Mouse (Mus musculus): ENCODE measurements around the gene Slc26a6. TPM values are rescaled to one million over a fixed set of nuclear protein-coding genes. Genes with fewer than 3 reads are reported as not detected.

The Slc26a6 gene
- polyA plus RNA-seq, 1 experiment from 2014 or later: 12.7 TPM

DNA sequence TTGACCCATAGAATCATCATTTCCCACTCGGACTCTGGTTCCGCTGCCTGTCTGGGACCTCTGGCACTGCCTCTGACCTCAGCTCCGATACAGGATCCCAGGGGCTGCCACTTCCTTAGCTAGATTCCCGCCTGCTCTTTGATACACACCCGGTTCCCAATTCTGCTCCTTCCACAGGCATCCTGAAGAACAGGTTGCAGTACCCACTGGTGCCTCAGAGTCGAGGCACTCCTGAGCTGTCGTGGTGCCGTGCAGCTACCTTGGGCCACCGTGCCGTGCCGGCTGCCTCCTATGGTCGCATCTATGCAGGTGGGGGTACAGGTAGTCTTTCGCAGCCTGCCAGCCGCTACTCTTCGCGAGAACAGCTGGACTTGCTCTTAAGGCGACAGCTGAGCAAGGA, 4.7 kb upstream of the Slc26a6 start:
- Histone ChIP-seq H3K4me2 (no peak overlapping the region), H3K4me3 (no peak overlapping the region), H3K27me3 (peaks cover 5% of the 10 kb centered on the region), H3K9me3 (no peaks in the 10 kb centered on the region), H3K27ac (no peak overlapping the region), H3K9ac (no peak overlapping the region), H3K4me1 (peaks cover 5% of the 10 kb centered on the region), H3K36me3 (no peaks in the 10 kb centered on the region)
- no peak for ATAC-seq (ENCODE audit: insufficient number of reproducible peaks, low FRiP score, low TSS enrichment, low read depth)
- WGBS: 68% methylated on average over 17 of the region's 17 CpGs

DNA sequence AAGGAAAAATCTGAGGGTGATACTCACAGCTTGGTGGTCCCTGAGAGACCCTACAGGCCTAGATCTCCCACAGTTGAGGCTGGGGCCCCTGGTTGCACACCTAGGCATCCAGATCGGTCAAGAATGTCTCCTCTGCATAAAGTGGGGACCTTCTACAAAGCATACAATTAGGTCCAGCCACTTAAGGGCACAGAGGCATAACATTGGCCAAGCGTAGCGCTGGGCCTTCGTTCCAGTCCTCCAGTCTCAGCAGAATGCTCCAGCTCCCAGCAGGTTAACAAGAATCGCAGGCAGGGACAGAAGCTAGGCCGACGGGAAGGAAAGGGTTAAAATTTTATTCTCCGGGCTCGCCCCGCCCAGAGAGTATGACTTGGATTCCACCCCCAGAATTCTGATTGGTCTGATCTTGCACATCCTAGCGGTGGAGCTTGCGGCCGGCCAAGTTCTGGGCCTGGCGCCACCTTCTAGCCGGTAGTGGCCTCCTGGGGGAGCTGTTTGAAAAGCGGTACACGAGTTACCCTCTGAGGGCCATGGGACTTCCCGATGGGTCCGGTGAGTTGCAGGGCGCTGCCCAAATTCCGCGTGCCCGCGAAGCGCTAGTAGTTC, 655 bp downstream of the Slc26a6 start:
- Histone ChIP-seq H3K4me3 (peak overlapping the region; percentile 80), H3K4me2 (peak overlapping the region; percentile 89), H3K27ac (peak overlapping the region; percentile 87), H3K27me3 (no peaks in the 10 kb centered on the region), H3K9ac (peak overlapping the region; percentile 67), H3K4me1 (peaks cover 13% of the 10 kb centered on the region), H3K9me3 (no peaks in the 10 kb centered on the region), H3K36me3 (peaks cover 22% of the 10 kb centered on the region)
- 2% methylated on average over 25 of the region's 25 CpGs for WGBS
- peak; percentile 86 for ATAC-seq (ENCODE audit: insufficient number of reproducible peaks, low FRiP score, low TSS enrichment, low read depth)

DNA sequence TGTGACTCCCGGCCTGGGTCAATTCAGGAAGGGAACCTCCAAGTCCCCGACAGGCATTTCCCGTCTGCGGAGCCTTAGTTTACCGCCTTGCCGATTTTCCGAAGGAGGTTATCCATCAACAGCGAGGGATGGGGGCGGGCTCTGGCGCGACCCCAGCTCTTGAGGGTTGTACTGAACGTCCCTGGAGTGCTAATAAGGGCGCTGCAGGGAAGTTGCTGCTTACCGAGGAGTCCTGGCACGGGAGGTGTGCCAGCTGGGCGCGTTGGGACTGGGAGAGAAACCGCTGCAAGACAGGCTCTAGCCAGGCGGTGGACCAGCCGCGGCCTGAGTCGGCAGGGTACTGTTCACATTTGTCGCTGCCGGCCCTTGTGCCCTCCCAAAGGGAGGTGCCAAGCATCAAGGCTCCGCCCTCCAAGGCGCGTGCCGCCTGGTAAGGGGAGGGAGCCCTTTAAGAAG, 1.2 kb downstream of the Slc26a6 start:
- H3K9me3 ChIP-seq: no peaks in the 10 kb centered on the region
- peaks cover 23% of the 10 kb centered on the region for H3K36me3 ChIP-seq
- H3K27ac ChIP-seq: peak overlapping the region; percentile 87
- peak overlapping the region; percentile 80 for H3K4me3 ChIP-seq
- H3K27me3 ChIP-seq: no peaks in the 10 kb centered on the region
- H3K4me1 ChIP-seq: peaks cover 13% of the 10 kb centered on the region
- peak; percentile 67 for ATAC-seq (ENCODE audit: insufficient number of reproducible peaks, low FRiP score, low TSS enrichment, low read depth)
- H3K9ac ChIP-seq: peak overlapping the region; percentile 67
- peak overlapping the region; percentile 89 for H3K4me2 ChIP-seq
- WGBS: under 1% methylated on average over 28 of the region's 28 CpGs

DNA sequence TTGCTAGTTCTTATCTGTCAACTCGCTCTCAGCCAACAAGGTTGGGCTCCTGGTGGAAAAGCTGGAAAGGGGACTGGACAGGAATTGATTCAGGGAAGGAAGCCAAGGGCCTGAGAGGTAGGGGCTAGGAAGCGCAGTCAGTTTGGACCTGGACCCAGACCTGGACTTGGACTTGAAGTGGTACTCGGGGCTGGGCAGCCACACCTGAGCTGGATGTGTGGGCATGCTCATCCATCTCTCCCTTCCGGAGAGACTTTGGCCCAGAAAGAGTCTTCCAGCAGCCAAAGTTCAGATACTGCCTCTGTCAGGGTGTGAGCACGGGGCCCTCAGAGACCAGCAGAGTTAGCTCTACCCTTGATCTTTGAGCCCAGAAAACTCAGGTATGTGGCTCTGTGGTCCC, 2.3 kb downstream of the Slc26a6 start:
- H3K4me1 ChIP-seq: peaks cover 13% of the 10 kb centered on the region
- H3K4me3 ChIP-seq: no peak overlapping the region; the same call in 1 of the 2 replicates
- H3K9ac ChIP-seq: no peak overlapping the region
- ATAC-seq (ENCODE audit: insufficient number of reproducible peaks, low FRiP score, low TSS enrichment, low read depth): no peak
- no peaks in the 10 kb centered on the region for H3K9me3 ChIP-seq
- H3K4me2 ChIP-seq: no peak overlapping the region
- H3K27me3 ChIP-seq: no peaks in the 10 kb centered on the region
- H3K36me3 ChIP-seq: peaks cover 30% of the 10 kb centered on the region
- WGBS: 58% methylated on average over 5 of the region's 5 CpGs
- H3K27ac ChIP-seq: no peak overlapping the region

DNA sequence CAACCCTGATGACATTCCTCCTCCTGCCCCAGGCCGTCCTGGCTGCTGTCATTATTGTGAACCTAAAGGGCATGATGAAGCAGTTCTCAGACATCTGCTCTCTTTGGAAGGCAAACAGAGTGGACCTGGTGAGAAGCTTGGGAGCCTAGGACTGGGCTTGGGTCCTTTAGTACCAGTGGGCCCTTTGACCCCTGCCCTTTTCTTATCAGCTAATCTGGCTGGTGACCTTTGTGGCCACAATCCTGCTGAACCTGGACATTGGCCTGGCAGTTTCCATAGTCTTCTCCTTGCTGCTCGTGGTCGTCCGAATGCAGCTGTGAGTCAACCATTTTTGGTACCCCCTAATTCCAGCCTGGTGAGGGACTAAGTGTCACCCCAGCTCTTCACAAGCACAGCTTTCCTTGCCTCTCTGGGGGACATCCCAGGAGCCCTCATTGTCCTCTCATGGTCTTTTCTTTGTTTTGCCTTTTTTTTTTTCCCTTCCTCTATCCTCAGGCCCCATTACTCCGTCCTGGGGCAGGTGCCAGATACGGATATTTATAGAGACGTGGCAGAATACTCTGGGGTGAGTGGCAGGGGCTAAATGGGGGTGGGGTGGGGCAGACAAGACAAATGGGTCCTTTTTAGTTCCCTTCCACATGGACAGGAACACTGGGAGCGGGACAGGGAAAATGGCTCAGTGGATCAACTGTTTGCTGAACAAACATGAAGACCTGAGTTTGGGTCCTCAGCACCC, 5.9 kb downstream of the Slc26a6 start:
- no peak for ATAC-seq (ENCODE audit: insufficient number of reproducible peaks, low FRiP score, low TSS enrichment, low read depth)
- WGBS: 77% methylated on average over 8 of the region's 8 CpGs

DNA sequence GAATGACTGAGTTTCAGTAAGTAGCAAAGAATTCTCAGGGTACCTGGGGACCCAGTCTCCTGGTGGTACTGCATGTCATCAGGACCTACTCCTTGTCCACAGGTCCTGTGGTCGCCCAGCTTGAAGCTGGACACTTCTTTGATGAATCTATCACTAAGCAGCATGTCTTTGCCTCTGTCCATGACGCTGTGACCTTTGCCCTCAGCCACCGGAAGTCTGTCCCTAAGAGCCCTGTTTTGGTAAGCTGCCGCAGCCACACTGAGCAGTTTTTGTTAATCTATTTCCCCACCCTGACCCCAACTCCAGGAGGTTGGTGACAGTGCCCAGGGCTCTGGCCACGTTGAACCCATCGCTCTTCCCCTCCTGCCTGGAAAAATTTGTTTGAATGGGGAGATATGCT, 59.2 kb downstream of the Slc26a6 start:
- H3K4me3 ChIP-seq: no peak overlapping the region
- no peak overlapping the region for H3K9ac ChIP-seq
- WGBS: 72% methylated on average over 6 of the region's 6 CpGs
- H3K36me3 ChIP-seq: no peaks in the 10 kb centered on the region
- no peak overlapping the region for H3K4me2 ChIP-seq
- no peak overlapping the region for H3K27ac ChIP-seq
- H3K9me3 ChIP-seq: no peaks in the 10 kb centered on the region
- no peak for ATAC-seq (ENCODE audit: insufficient number of reproducible peaks, low FRiP score, low TSS enrichment, low read depth)
- no peaks in the 10 kb centered on the region for H3K27me3 ChIP-seq
- H3K4me1 ChIP-seq: no peaks in the 10 kb centered on the region

More for the DNA sequence above, 5.9 kb downstream of the Slc26a6 start:
- no peaks in the 10 kb centered on the region for H3K9me3 ChIP-seq
- H3K27ac ChIP-seq: no peak overlapping the region
- H3K4me1 ChIP-seq: peaks cover 5% of the 10 kb centered on the region; the same call in 1 of the 2 replicates
- no peaks in the 10 kb centered on the region for H3K27me3 ChIP-seq
- H3K9ac ChIP-seq: no peak overlapping the region
- no peak overlapping the region for H3K4me2 ChIP-seq
- H3K4me3 ChIP-seq: no peak overlapping the region
- H3K36me3 ChIP-seq: peaks cover 46% of the 10 kb centered on the region

DNA sequence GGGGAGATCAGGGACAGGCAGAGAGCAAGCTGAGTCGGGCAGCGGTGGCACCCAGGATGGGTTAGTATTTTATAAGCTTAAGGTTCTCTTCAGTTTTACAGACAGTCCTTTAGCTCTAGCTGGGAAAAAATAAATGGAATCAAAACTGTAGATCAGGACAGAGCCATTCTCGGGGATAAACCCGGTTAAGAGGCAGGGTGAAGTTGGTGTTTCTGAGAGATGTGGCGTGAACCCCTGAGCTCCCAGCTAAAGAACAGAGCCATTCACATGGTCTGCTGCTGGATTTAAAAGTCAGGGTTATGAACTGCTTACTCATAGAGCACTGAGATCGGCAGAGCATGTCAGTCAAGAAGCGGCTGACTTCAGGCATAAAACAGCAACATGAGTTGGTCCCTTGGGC, 60.1 kb downstream of the Slc26a6 start:
- Histone ChIP-seq H3K4me3 (no peak overlapping the region), H3K9ac (no peak overlapping the region), H3K36me3 (no peaks in the 10 kb centered on the region), H3K4me1 (no peaks in the 10 kb centered on the region), H3K4me2 (no peak overlapping the region), H3K27ac (no peak overlapping the region), H3K9me3 (no peaks in the 10 kb centered on the region), H3K27me3 (no peaks in the 10 kb centered on the region)
- ATAC-seq (ENCODE audit: insufficient number of reproducible peaks, low FRiP score, low TSS enrichment, low read depth): no peak
- 80% methylated on average over 7 of the region's 7 CpGs for WGBS

DNA sequence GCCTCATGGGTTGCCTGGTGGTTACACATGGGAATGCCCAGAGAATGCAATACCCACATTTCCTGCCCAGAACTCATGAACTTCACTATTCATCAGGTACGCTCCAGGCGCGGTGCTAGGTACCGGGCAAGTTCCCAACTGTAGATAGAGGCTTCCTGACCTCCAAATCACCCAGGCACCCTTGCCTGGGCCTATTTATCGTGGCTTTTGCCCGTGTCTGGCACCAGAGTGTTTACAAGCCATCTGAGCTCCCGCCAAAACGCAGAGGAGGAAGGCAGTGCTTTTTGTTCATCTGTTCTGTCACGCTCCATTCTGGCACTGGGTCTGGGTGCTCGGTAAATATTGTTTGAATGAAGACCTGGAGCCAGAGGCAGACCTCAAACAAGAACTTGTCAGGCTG, 60.5 kb downstream of the Slc26a6 start:
- no peaks in the 10 kb centered on the region for H3K27me3 ChIP-seq
- H3K4me1 ChIP-seq: no peaks in the 10 kb centered on the region
- H3K4me2 ChIP-seq: no peak overlapping the region
- H3K27ac ChIP-seq: no peak overlapping the region
- H3K9me3 ChIP-seq: no peaks in the 10 kb centered on the region
- 68% methylated on average over 10 of the region's 10 CpGs for WGBS
- no peak overlapping the region for H3K4me3 ChIP-seq
- H3K36me3 ChIP-seq: no peaks in the 10 kb centered on the region
- H3K9ac ChIP-seq: no peak overlapping the region
- ATAC-seq (ENCODE audit: insufficient number of reproducible peaks, low FRiP score, low TSS enrichment, low read depth): no peak

DNA sequence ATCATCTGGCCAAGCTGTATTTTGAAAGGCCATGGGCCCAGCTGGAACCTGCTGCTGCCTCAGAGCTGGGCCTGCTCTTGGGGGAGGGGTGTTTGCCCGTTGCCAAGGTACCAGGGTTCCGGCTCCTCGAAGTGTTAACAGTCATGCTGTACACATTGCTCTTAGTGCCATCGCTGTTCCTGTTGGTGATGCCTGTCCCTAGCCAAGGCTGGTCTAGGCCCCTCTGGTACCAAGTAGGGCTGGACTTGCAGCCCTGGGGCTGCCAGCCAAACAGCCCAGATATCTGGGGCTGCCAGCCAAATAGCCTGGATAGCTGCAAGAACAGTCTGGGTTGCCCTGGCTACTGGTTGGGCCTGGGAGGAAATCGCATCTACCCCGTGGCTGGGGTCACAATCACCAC, 61.4 kb downstream of the Slc26a6 start, which contains the start of gene Tmem89:
Gene Tmem89, plus strand, starts transcription at position 129 of the 400 bp plus-strand sequence.
- no peak within 1 kb of the TSS for H3K9ac ChIP-seq
- H3K4me3 ChIP-seq: no peak within 1 kb of the TSS
- no peaks in the 10 kb centered on the region for H3K27me3 ChIP-seq
- H3K27ac ChIP-seq: no peak within 1 kb of the TSS
- H3K4me1 ChIP-seq: no peaks in the 10 kb centered on the region
- H3K9me3 ChIP-seq: no peaks in the 10 kb centered on the region
- no peaks in the 10 kb centered on the region for H3K36me3 ChIP-seq
- WGBS: 81% methylated on average over 6 of the region's 6 CpGs
- no peak within 1 kb of the TSS for H3K4me2 ChIP-seq
- ATAC-seq (ENCODE audit: insufficient number of reproducible peaks, low FRiP score, low TSS enrichment, low read depth): 0 out of 2 replicates have a peak, but pooled peaks have one; percentile 24

DNA sequence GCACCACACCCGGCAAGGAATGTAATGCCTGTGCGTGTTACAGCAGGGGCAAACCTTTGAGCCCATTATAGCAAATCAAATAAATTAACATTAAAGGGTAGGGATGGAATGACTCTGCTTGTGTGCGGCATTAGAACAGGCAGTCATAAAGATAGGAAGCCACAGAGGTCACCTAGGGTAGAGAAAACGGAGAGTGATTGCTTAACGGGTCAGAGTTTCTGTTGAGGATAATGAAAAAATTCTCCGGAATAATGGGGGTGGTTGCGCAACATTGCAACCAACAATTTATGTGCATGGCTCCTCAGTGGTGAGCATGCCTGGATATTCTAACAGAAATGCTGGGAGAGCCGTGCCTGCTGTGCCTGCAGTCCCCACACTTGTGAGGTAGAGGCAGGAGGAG, 72.8 kb downstream of the Slc26a6 start:
- Histone ChIP-seq H3K27ac (no peak overlapping the region), H3K4me1 (no peaks in the 10 kb centered on the region), H3K36me3 (no peaks in the 10 kb centered on the region), H3K4me2 (no peak overlapping the region), H3K9ac (no peak overlapping the region), H3K4me3 (no peak overlapping the region), H3K27me3 (no peaks in the 10 kb centered on the region), H3K9me3 (no peaks in the 10 kb centered on the region)
- 50% methylated on average over 8 of the region's 8 CpGs for WGBS
- ATAC-seq (ENCODE audit: insufficient number of reproducible peaks, low FRiP score, low TSS enrichment, low read depth): no peak

DNA sequence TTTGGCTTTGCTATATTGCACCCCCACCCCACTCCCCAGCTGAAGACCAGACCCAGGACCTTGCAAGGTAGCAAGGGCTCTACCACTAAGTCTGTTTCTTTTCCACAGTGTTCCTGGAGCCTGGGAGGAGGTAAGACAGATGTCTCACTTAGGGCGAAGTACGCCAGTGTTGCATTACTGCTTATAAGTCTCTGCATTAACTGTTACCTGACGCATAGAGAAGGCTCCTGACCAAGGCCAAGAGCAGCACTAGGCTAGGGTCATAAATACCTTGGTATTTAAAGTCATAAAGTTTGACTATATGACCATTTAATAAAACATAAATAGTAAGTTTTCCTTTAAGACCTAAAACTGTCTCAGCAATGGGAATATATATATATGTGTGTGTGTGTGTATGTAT, 75.3 kb downstream of the Slc26a6 start:
- Histone ChIP-seq H3K9ac (no peak overlapping the region), H3K4me1 (no peaks in the 10 kb centered on the region), H3K27me3 (no peaks in the 10 kb centered on the region), H3K4me2 (no peak overlapping the region), H3K4me3 (no peak overlapping the region), H3K36me3 (no peaks in the 10 kb centered on the region), H3K27ac (no peak overlapping the region), H3K9me3 (no peaks in the 10 kb centered on the region)
- ATAC-seq (ENCODE audit: insufficient number of reproducible peaks, low FRiP score, low TSS enrichment, low read depth): no peak
- WGBS: 68% methylated on average over 3 of the region's 3 CpGs

DNA sequence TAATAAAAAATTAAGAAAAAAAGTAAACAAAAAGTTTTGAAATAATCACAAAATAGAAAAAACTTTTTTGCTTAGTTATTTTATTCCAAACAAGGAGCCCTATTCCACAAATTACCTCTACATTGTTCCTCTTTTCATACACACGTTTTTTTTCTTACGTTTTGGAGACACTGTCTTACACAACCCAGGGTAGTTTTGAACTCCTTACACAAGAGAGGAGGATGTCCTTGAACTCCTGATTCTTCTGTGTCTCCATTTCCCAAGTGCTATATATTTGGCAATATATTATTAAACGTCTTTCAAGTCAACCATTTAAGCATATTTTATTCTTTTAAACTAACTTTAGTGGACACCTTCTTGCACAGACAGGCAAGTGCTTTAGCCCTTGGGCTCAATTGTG, 82.9 kb downstream of the Slc26a6 start:
- no peaks in the 10 kb centered on the region for H3K27me3 ChIP-seq
- no peak overlapping the region for H3K9ac ChIP-seq
- no peaks in the 10 kb centered on the region for H3K9me3 ChIP-seq
- H3K4me1 ChIP-seq: peaks cover 6% of the 10 kb centered on the region
- H3K4me2 ChIP-seq: peak overlapping the region; percentile 27; the same call in 1 of the 2 replicates
- peaks cover 28% of the 10 kb centered on the region for H3K36me3 ChIP-seq
- WGBS: 14% methylated on average over 3 of the region's 3 CpGs
- H3K4me3 ChIP-seq: peak overlapping the region; percentile 70; the same call in 1 of the 2 replicates
- H3K27ac ChIP-seq: no peak overlapping the region
- ATAC-seq (ENCODE audit: insufficient number of reproducible peaks, low FRiP score, low TSS enrichment, low read depth): no peak

Data from limb, embryonic 15.5 days (tissue).